Comparison of ENCODE assay signal across 8 mouse cellular contexts in the genomic region with DNA sequence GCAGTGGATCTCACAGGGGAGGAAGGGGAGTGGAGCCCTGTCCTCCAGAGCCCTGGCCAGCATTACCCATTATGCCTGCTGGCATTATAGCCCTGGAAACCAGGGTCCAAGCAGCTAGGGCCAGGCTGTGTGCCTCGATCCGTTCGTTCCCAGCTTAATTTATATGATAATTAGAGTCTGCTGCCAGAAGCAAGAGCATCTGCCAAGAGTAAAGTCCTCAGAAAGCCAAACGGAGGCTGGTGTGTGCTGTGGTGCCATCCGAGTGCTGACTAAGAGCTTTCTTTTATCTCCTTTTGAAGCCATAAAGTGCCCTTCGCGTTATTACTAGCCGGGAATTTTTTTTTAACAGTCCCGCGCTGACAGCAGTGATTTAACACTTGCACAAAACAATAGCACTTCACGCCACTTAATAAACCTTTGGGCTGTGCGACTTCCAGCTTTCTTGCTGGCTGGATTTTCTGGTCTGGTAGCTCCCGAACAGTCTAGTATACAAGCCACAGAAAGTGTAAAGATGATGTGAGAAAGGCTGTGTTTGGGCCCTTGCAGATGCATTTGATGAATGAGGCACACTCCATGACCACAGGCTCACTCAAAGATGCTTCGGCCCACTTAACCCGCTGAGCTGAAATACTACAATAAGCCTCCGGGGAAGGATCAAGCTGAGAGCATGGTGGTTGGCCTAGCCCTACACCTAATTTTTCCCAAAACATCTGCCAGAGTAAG. TPM values are rescaled to one million over a fixed set of nuclear protein-coding genes. Genes with fewer than 3 reads are reported as not detected.
DNase-seq lines count a peak whose midpoint lies in the region; ATAC-seq lines count a peak whose summit lies in the region.

No protein-coding gene starts in this region.

- no peaks in the 10 kb centered on the region for H3K36me3 ChIP-seq in hindbrain, embryonic 10.5 days
- H3K36me3 ChIP-seq in midbrain, embryonic 14.5 days (ENCODE audit: control insufficient read depth, insufficient read depth, low read length), result no peaks in the 10 kb centered on the region

- H3K27me3 ChIP-seq in hindbrain, embryonic 10.5 days (ENCODE audit: insufficient read depth, poor library complexity, severe bottlenecking), result no peaks in the 10 kb centered on the region
- no peaks in the 10 kb centered on the region for H3K27me3 ChIP-seq in midbrain, embryonic 14.5 days (ENCODE audit: control insufficient read depth, insufficient read depth, low read length)

- H3K9me3 ChIP-seq in hindbrain, embryonic 10.5 days, result no peaks in the 10 kb centered on the region
- no peaks in the 10 kb centered on the region for H3K9me3 ChIP-seq in midbrain, embryonic 14.5 days (ENCODE audit: control insufficient read depth, low read length)

- 15% methylated on average over 16 of the region's 16 CpGs for WGBS in hindbrain, embryonic 10.5 days
- 2% methylated on average over 16 of the region's 16 CpGs for WGBS in midbrain, embryonic 14.5 days

- ATAC-seq in midbrain, embryonic 14.5 days (ENCODE audit: low FRiP score, low TSS enrichment), result peak; percentile 84
- ATAC-seq in megakaryocyte-erythroid progenitor cell, adult 5-6 weeks (replicated peaks; ENCODE audit: low FRiP score, low TSS enrichment, poor library complexity, severe bottlenecking), result no peak

- 0 out of 2 replicates have a peak overlapping the region, but pooled peaks have one; percentile 7 for H3K9ac ChIP-seq in midbrain, embryonic 14.5 days (replicated peaks; ENCODE audit: low read length)

- peak overlapping the region; percentile 81 for H3K27ac ChIP-seq in hindbrain, embryonic 10.5 days
- peak overlapping the region; percentile 82 for H3K27ac ChIP-seq in midbrain, embryonic 14.5 days (replicated peaks; ENCODE audit: low read depth, low read length)

- peak overlapping the region; percentile 13; the same call in 1 of the 2 replicates for H3K4me3 ChIP-seq in hindbrain, embryonic 10.5 days
- peak overlapping the region; percentile 16; the same call in 1 of the 2 replicates for H3K4me3 ChIP-seq in midbrain, embryonic 14.5 days (replicated peaks; ENCODE audit: low read depth, low read length)

- DNase-seq in brain, embryonic 18.5 days (ENCODE audit: low read depth, low spot score), result peak; percentile 72
- DNase-seq in embryo, embryonic 11 days, result peak; percentile 63
- DNase-seq in hindbrain, embryonic 10.5 days (ENCODE audit: low spot score), result peak; percentile 59
- DNase-seq in layer of hippocampus, adult 9-10 months (ENCODE audit: low spot score), result peak; percentile 16
- DNase-seq in midbrain, embryonic 14.5 days, result peak; percentile 85
- no peak for DNase-seq in thymus, postnatal 25 days
- no peak for DNase-seq in testis, postnatal 10 days (ENCODE audit: low spot score)

- peak overlapping the region; percentile 45 for H3K4me2 ChIP-seq in midbrain, embryonic 14.5 days (ENCODE audit: low read length)

- peaks cover 59% of the 10 kb centered on the region for H3K4me1 ChIP-seq in hindbrain, embryonic 10.5 days (replicated peaks)
- H3K4me1 ChIP-seq in midbrain, embryonic 14.5 days (ENCODE audit: control insufficient read depth, insufficient read depth, low read length), result peaks cover 28% of the 10 kb centered on the region

RNA-seq across cellular contexts. Expression of a gene that starts 52.9 kb away (rescaled TPM):
- polyA plus RNA-seq in hindbrain, embryonic 10.5 days (2016; fragmentation: Nextera tagmentation; extraction: Ambion mirVana), result 3.1 and 3.2 TPM in 2 replicates
- 3.2 and 3.5 TPM in 2 replicates for polyA plus RNA-seq in midbrain, embryonic 14.5 days (2014; fragmentation: Nextera tagmentation; extraction: Ambion mirVana)
- 0.76 TPM in 1 of 2 replicates, not detected in the other for total RNA-seq in megakaryocyte-erythroid progenitor cell, adult 5-6 weeks (2014; fragmentation: Nextera tagmentation)
- total RNA-seq in megakaryocyte-erythroid progenitor cell, adult 5-6 weeks (2017), result not detected in 2 replicates

Comparison
In these comparisons a context has a peak if more than half of its experiments do, and no peak if none do; other contexts are left out.
1. DNase-seq: peak in brain, embryonic 18.5 days (single experiment), embryo, embryonic 11 days (single experiment), hindbrain, embryonic 10.5 days (single experiment), layer of hippocampus, adult 9-10 months (single experiment) and midbrain, embryonic 14.5 days (single experiment); none in thymus, postnatal 25 days (single experiment) and testis, postnatal 10 days (single experiment).